Mouse (Mus musculus) adrenal gland, adult 10 weeks (tissue): ENCODE results near the gene Hmgb4. TPM values are rescaled to one million over a fixed set of nuclear protein-coding genes. Genes with fewer than 3 reads are reported as not detected.

Source experiments
- polyA plus RNA-seq: library from polyadenylated mRNA; stranded (reverse); fragments of 350-450 nt; fragmentation: Illumina TruSeq; extraction: RNeasy Lipid Tissue Mini Kit (QIAGEN cat#74804); gene quantifications from one replicate; pipeline ENCODE4 v1.2.3, GENCODE M21; 2014; ENCODE audit warnings: low read depth, low replicate concordance

Hmgb4 gene
- polyA plus RNA-seq = not detected

GRCm38 (mm10) chr4:128260907-128261560 lies at the start of gene Hmgb4:
Hmgb4 (minus strand) TSS chr4:128260957.

